Mouse (Mus musculus): Measurements from ENCODE around the gene Ube2m. TPM values are rescaled to one million over a fixed set of nuclear protein-coding genes. Genes with fewer than 3 reads are reported as not detected.

Ube2m gene
- polyA plus RNA-seq, 1 experiment from 2014 or later = 19.5 TPM

- ATAC-seq = no peak
- Histone ChIP-seq H3K4me1 (ENCODE audit: control insufficient read depth, insufficient read depth, low read length) (peaks cover 33% of the 10 kb centered on the region), H3K4me3 (ENCODE audit: low read length) (peak overlapping the region; percentile 81), H3K9ac (ENCODE audit: low read depth, low read length) (peak overlapping the region; percentile 93), H3K4me2 (ENCODE audit: low read depth, low read length) (peak overlapping the region; percentile 90), H3K27ac (ENCODE audit: low read length) (0 out of 2 replicates have a peak overlapping the region, but pooled peaks have one; percentile 2), H3K36me3 (ENCODE audit: control insufficient read depth, insufficient read depth, low read length) (peaks cover 10% of the 10 kb centered on the region), H3K9me3 (ENCODE audit: control insufficient read depth, low read length) (no peaks in the 10 kb centered on the region), H3K27me3 (replicated peaks; ENCODE audit: control insufficient read depth, insufficient read depth, low read length) (no peaks in the 10 kb centered on the region; the same call in 1 of the 2 replicates)
- 38% methylated on average over 4 of the region's 4 CpGs for WGBS
Measured at GRCm38 (mm10) chr7:13036806-13037205, 1.3 kb downstream of the Ube2m start.

- Histone ChIP-seq H3K27ac (ENCODE audit: low read length) (peak overlapping the region; percentile 76), H3K9me3 (ENCODE audit: control insufficient read depth, low read length) (no peaks in the 10 kb centered on the region), H3K9ac (ENCODE audit: low read depth, low read length) (peak overlapping the region; percentile 89), H3K36me3 (ENCODE audit: control insufficient read depth, insufficient read depth, low read length) (peaks cover 18% of the 10 kb centered on the region), H3K4me3 (ENCODE audit: low read length) (0 out of 2 replicates have a peak overlapping the region, but pooled peaks have one; percentile 70), H3K27me3 (replicated peaks; ENCODE audit: control insufficient read depth, insufficient read depth, low read length) (no peaks in the 10 kb centered on the region), H3K4me1 (ENCODE audit: control insufficient read depth, insufficient read depth, low read length) (peaks cover 33% of the 10 kb centered on the region), H3K4me2 (ENCODE audit: low read depth, low read length) (peak overlapping the region; percentile 78)
- no peak for ATAC-seq
- 85% methylated on average over 17 of the region's 17 CpGs for WGBS
Measured at GRCm38 (mm10) chr7:13035211-13035855, 2.7 kb downstream of the Ube2m start.

GRCm38 (mm10) chr7:13034148-13034977 lies 3.7 kb downstream of the Ube2m start, which contains the start of gene Chmp2a:
Gene Chmp2a (minus strand): TSS chr7:13034807.
- Histone ChIP-seq H3K9me3 (ENCODE audit: control insufficient read depth, low read length) (no peaks in the 10 kb centered on the region), H3K4me2 (ENCODE audit: low read depth, low read length) (peak within 1 kb of the TSS; percentile 78), H3K4me1 (ENCODE audit: control insufficient read depth, insufficient read depth, low read length) (peaks cover 33% of the 10 kb centered on the region), H3K27me3 (replicated peaks; ENCODE audit: control insufficient read depth, insufficient read depth, low read length) (no peaks in the 10 kb centered on the region), H3K27ac (ENCODE audit: low read length) (peak within 1 kb of the TSS; percentile 92), H3K9ac (ENCODE audit: low read depth, low read length) (peak within 1 kb of the TSS; percentile 89), H3K4me3 (ENCODE audit: low read length) (peak within 1 kb of the TSS; percentile 70), H3K36me3 (ENCODE audit: control insufficient read depth, insufficient read depth, low read length) (peaks cover 27% of the 10 kb centered on the region)
- peak; percentile 79 for ATAC-seq
- WGBS = under 1% methylated on average over 45 of the region's 45 CpGs

- H3K36me3 ChIP-seq (ENCODE audit: control insufficient read depth, insufficient read depth, low read length) = peaks cover 35% of the 10 kb centered on the region
- H3K4me2 ChIP-seq (ENCODE audit: low read depth, low read length) = peak overlapping the region; percentile 78
- 37% methylated on average over 13 of the region's 13 CpGs for WGBS
- no peaks in the 10 kb centered on the region for H3K27me3 ChIP-seq (replicated peaks; ENCODE audit: control insufficient read depth, insufficient read depth, low read length)
- no peak for ATAC-seq
- no peaks in the 10 kb centered on the region for H3K9me3 ChIP-seq (ENCODE audit: control insufficient read depth, low read length)
- peak overlapping the region; percentile 70 for H3K4me3 ChIP-seq (ENCODE audit: low read length)
- H3K4me1 ChIP-seq (ENCODE audit: control insufficient read depth, insufficient read depth, low read length) = peaks cover 29% of the 10 kb centered on the region
- peak overlapping the region; percentile 89 for H3K9ac ChIP-seq (ENCODE audit: low read depth, low read length)
- H3K27ac ChIP-seq (ENCODE audit: low read length) = peak overlapping the region; percentile 92
Measured at GRCm38 (mm10) chr7:13033451-13034147, 4.5 kb downstream of the Ube2m start.

GRCm38 (mm10) chr7:13032541-13032940 lies 5.5 kb downstream of the Ube2m start:
- WGBS = 87% methylated on average over 7 of the region's 7 CpGs
- Histone ChIP-seq H3K36me3 (ENCODE audit: control insufficient read depth, insufficient read depth, low read length) (peaks cover 45% of the 10 kb centered on the region), H3K9me3 (ENCODE audit: control insufficient read depth, low read length) (no peaks in the 10 kb centered on the region), H3K9ac (ENCODE audit: low read depth, low read length) (no peak overlapping the region), H3K4me3 (ENCODE audit: low read length) (no peak overlapping the region), H3K27ac (ENCODE audit: low read length) (no peak overlapping the region), H3K27me3 (replicated peaks; ENCODE audit: control insufficient read depth, insufficient read depth, low read length) (no peaks in the 10 kb centered on the region), H3K4me2 (ENCODE audit: low read depth, low read length) (no peak overlapping the region), H3K4me1 (ENCODE audit: control insufficient read depth, insufficient read depth, low read length) (peaks cover 29% of the 10 kb centered on the region)
- no peak for ATAC-seq

GRCm38 (mm10) chr7:13031983-13032382 lies 6.1 kb downstream of the Ube2m start:
- ATAC-seq = no peak
- H3K9ac ChIP-seq (ENCODE audit: low read depth, low read length) = no peak overlapping the region
- WGBS = 76% methylated on average over 2 of the region's 2 CpGs
- H3K27ac ChIP-seq (ENCODE audit: low read length) = no peak overlapping the region
- no peaks in the 10 kb centered on the region for H3K27me3 ChIP-seq (replicated peaks; ENCODE audit: control insufficient read depth, insufficient read depth, low read length)
- no peaks in the 10 kb centered on the region for H3K9me3 ChIP-seq (ENCODE audit: control insufficient read depth, low read length)
- H3K4me1 ChIP-seq (ENCODE audit: control insufficient read depth, insufficient read depth, low read length) = peaks cover 29% of the 10 kb centered on the region
- no peak overlapping the region for H3K4me2 ChIP-seq (ENCODE audit: low read depth, low read length)
- H3K4me3 ChIP-seq (ENCODE audit: low read length) = no peak overlapping the region
- peaks cover 47% of the 10 kb centered on the region for H3K36me3 ChIP-seq (ENCODE audit: control insufficient read depth, insufficient read depth, low read length)

GRCm38 (mm10) chr7:13031069-13031468 lies 7.0 kb downstream of the Ube2m start:
- no peak overlapping the region for H3K4me3 ChIP-seq (ENCODE audit: low read length)
- H3K27ac ChIP-seq (ENCODE audit: low read length) = no peak overlapping the region
- H3K27me3 ChIP-seq (replicated peaks; ENCODE audit: control insufficient read depth, insufficient read depth, low read length) = no peaks in the 10 kb centered on the region
- H3K36me3 ChIP-seq (ENCODE audit: control insufficient read depth, insufficient read depth, low read length) = peaks cover 47% of the 10 kb centered on the region
- peaks cover 26% of the 10 kb centered on the region for H3K4me1 ChIP-seq (ENCODE audit: control insufficient read depth, insufficient read depth, low read length)
- H3K9me3 ChIP-seq (ENCODE audit: control insufficient read depth, low read length) = no peaks in the 10 kb centered on the region
- no peak overlapping the region for H3K9ac ChIP-seq (ENCODE audit: low read depth, low read length)
- 72% methylated on average over 5 of the region's 5 CpGs for WGBS
- ATAC-seq = no peak
- H3K4me2 ChIP-seq (ENCODE audit: low read depth, low read length) = no peak overlapping the region

GRCm38 (mm10) chr7:13028986-13029385 lies 9.1 kb downstream of the Ube2m start:
- Histone ChIP-seq H3K4me2 (ENCODE audit: low read depth, low read length) (no peak overlapping the region), H3K4me1 (ENCODE audit: control insufficient read depth, insufficient read depth, low read length) (peaks cover 26% of the 10 kb centered on the region), H3K27ac (ENCODE audit: low read length) (no peak overlapping the region), H3K36me3 (ENCODE audit: control insufficient read depth, insufficient read depth, low read length) (peaks cover 42% of the 10 kb centered on the region), H3K27me3 (replicated peaks; ENCODE audit: control insufficient read depth, insufficient read depth, low read length) (no peaks in the 10 kb centered on the region), H3K9me3 (ENCODE audit: control insufficient read depth, low read length) (no peaks in the 10 kb centered on the region), H3K4me3 (ENCODE audit: low read length) (no peak overlapping the region), H3K9ac (ENCODE audit: low read depth, low read length) (no peak overlapping the region)
- no peak for ATAC-seq
- 92% methylated on average over 4 of the region's 4 CpGs for WGBS

GRCm38 (mm10) chr7:13025511-13026112 lies 12.5 kb downstream of the Ube2m start:
- Histone ChIP-seq H3K27ac (ENCODE audit: low read length) (no peak overlapping the region), H3K36me3 (ENCODE audit: control insufficient read depth, insufficient read depth, low read length) (peaks cover 32% of the 10 kb centered on the region)
- 26% methylated on average over 4 of the region's 4 CpGs for WGBS

More at GRCm38 (mm10) chr7:13025511-13026112, 12.5 kb downstream of the Ube2m start:
- peak overlapping the region; percentile 98 for H3K9ac ChIP-seq (ENCODE audit: low read depth, low read length)
- no peaks in the 10 kb centered on the region for H3K9me3 ChIP-seq (ENCODE audit: control insufficient read depth, low read length)
- H3K4me1 ChIP-seq (ENCODE audit: control insufficient read depth, insufficient read depth, low read length) = peaks cover 21% of the 10 kb centered on the region
- ATAC-seq = no peak
- peak overlapping the region; percentile 92 for H3K4me2 ChIP-seq (ENCODE audit: low read depth, low read length)
- peak overlapping the region; percentile 93 for H3K4me3 ChIP-seq (ENCODE audit: low read length)
- no peaks in the 10 kb centered on the region for H3K27me3 ChIP-seq (replicated peaks; ENCODE audit: control insufficient read depth, insufficient read depth, low read length)
